Mouse (Mus musculus) cortical plate, adult 2 months (tissue): ENCODE results near the gene Zcchc24. TPM values are rescaled to one million over a fixed set of nuclear protein-coding genes. Genes with fewer than 3 reads are reported as not detected.

Experiments
- H3K27ac ChIP-seq: fragments of 200-500 bp; 2 replicates; pipeline ENCODE4 v1.5.1; 2012; ENCODE audit warnings: low read length, control low read depth, inconsistent platforms; ENCODE audit not compliant: insufficient read depth
- H3K4me1 ChIP-seq: fragments of 200-500 bp; 2 replicates; pipeline ENCODE4 v1.6.1; 2011; ENCODE audit warnings: low read length; ENCODE audit not compliant: control insufficient read depth, insufficient read depth
- H3K4me3 ChIP-seq: fragments of 200-500 bp; 2 replicates; pipeline ENCODE4 v1.5.1; 2011; ENCODE audit warnings: mild to moderate bottlenecking, low read length, control low read depth; ENCODE audit not compliant: insufficient read depth
- CTCF ChIP-seq: fragments of 200-500 bp; IDR thresholded peaks from 2 replicates; pipeline ENCODE4 v1.5.1; 2011; ENCODE audit warnings: mild to moderate bottlenecking, control low read depth, low read length; ENCODE audit not compliant: insufficient read depth; ENCODE audit errors: extremely low read depth
- POLR2A ChIP-seq: fragments of 200-500 bp; IDR thresholded peaks from 2 replicates; pipeline ENCODE4 v1.6.1; 2011; ENCODE audit warnings: mild to moderate bottlenecking, low read length, control low read depth; ENCODE audit not compliant: insufficient read depth; ENCODE audit errors: extremely low read depth
- polyA plus RNA-seq: library from polyadenylated mRNA; depleted of rRNA; stranded (reverse); fragments of >200 nt; gene quantifications from 2 replicates; pipeline ENCODE4 v1.2.3, GENCODE M21; 2012

Zcchc24 gene
- polyA plus RNA-seq, 1 experiment, result 52.1 TPM

DNA sequence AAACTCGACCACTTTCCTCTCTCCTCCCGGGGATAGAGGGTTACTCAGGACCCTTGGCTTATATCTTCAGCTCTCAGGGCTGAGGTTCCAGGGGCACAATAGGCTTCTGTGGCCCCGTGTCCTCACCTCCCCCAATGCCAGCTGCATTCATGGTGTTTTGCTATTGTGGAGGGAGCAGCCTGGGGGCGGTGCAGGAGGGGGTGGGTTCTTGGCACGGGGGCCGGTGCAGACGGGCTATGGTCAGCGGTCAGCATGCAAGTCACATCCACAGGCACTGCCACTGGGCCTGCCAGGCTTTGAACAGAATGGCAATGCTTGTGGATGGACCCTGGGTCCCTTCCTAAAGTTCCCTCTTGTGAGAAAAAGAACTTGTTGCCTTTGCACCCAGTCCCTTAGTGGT lies 2.9 kb downstream of the Zcchc24 start:
- Histone ChIP-seq H3K4me1 (no peaks in the 10 kb centered on the region), H3K4me3 (peak overlapping the region; percentile 35; the same call in 1 of the 2 replicates), H3K27ac (peak overlapping the region; percentile 82)
- TF ChIP-seq CTCF (no peak), POLR2A (0 out of 2 replicates have a peak, but pooled peaks have one; percentile 6)

DNA sequence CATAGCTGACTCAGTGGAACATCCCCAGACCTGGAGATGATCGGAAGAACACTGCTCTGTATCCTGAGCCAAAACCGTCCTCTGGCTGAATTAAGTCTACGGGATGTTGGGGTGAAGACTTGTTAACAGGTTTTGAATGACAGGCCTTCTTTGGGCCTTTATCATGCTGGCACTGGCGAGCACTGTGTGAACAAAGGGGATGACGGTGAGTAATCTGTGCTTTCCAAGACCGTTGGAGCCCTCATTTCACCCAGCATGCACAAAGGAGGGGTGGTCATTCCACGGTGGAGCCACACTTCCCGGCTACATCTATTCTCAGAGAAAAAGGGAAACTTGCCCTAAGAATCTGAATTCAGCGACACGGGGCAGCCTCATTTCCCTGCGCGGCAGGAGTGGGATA lies 3.7 kb downstream of the Zcchc24 start:
- H3K4me1 ChIP-seq, result no peaks in the 10 kb centered on the region
- TF ChIP-seq CTCF (no peak), POLR2A (no peak)
- peak overlapping the region; percentile 38 for H3K27ac ChIP-seq
- no peak overlapping the region for H3K4me3 ChIP-seq

DNA sequence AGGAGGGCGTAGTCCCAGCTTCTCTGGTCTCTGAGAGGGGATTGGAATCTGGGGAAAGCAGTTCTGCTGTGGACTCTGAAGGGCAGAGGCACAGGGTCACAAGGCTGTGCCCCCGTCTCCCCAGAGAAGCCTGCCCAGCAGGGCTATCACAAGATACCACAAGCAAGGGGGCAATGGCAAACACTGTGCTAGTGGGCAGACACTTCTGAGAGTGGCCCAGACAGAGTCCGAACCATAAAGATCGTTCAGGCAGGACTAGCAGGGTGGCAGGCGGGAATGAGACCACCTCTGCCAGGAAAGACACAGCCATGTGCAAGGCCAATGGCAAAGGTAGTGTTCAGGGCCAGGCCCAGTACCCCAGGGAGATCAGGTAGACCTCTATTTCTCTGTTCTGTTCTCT lies 7.7 kb downstream of the Zcchc24 start:
- H3K4me1 ChIP-seq, result no peaks in the 10 kb centered on the region
- no peak overlapping the region for H3K4me3 ChIP-seq
- TF ChIP-seq POLR2A (no peak), CTCF (no peak)
- no peak overlapping the region for H3K27ac ChIP-seq

DNA sequence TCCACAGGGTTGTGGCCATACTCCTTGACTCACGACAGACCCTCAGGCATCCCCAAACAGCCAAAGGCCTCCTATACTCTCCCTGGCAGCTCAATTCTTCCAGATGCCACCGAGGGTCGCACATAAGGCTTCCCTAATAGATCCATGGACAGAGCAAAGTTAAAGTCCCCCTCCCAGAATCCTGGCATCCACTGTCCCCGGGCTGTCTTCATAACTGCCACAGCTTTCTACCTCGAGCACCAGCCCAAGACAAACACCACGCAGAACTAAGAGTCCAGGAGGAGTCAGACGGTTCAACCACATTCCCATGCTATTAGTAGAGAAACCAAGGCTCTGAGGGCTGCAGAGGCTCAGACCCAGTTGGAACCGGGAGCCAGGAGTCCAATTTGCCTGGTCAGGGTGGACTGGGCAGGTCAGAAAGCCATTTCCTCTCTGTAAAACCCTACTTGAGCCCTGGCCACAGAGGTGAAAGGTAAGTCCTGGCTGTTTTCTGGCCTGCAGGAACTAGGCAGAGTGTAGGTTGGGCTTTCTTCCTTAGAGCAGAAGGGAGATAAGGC lies 8.8 kb downstream of the Zcchc24 start:
- H3K4me3 ChIP-seq, result no peak overlapping the region
- no peaks in the 10 kb centered on the region for H3K4me1 ChIP-seq
- H3K27ac ChIP-seq, result no peak overlapping the region
- no peak for TF ChIP-seq CTCF
- no peak for TF ChIP-seq POLR2A

DNA sequence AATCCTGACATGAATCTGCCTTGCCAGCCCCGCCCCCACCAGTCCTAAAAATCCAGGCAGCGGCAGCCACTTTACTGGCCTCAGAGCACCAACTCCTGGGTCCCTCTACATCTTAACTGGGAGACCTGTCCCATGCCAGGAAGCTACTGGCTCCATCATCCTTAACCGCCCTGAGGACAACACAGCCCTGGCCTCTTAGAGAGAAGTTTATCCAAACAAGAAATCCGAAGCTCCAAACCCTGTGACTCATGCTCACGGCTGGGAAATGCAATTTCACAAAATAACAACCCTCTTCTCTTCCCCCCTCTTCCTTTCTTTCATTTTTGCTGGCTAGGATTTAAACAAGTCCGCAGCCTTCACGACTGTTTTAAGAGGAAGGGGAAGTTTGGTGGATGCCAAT lies 9.3 kb downstream of the Zcchc24 start:
- no peak overlapping the region for H3K4me3 ChIP-seq
- no peak overlapping the region for H3K27ac ChIP-seq
- TF ChIP-seq CTCF, result no peak
- TF ChIP-seq POLR2A, result no peak

DNA sequence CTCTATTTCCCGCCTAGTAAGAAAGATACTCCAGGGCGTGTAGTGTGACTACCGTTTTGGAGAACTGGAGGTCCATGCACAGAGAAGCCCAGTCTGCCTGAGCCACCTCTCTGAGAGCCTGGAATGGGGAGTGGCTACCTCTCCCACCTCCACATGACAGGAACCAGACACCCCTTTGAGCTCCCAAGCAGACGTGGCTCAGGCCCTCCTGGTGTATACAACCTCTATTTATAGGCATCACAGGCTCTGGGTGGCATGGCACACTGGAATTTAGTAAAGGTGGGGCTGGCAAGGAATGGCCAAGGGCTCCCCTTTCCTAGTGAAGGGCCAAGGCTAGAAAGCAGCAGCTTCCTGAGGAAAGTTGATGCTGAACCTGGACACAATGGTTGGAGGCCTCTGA lies 10.9 kb downstream of the Zcchc24 start:
- no peak overlapping the region for H3K27ac ChIP-seq
- TF ChIP-seq POLR2A (no peak), CTCF (no peak)
- H3K4me1 ChIP-seq, result no peaks in the 10 kb centered on the region
- no peak overlapping the region for H3K4me3 ChIP-seq

More for the DNA sequence above, 9.3 kb downstream of the Zcchc24 start:
- no peaks in the 10 kb centered on the region for H3K4me1 ChIP-seq

DNA sequence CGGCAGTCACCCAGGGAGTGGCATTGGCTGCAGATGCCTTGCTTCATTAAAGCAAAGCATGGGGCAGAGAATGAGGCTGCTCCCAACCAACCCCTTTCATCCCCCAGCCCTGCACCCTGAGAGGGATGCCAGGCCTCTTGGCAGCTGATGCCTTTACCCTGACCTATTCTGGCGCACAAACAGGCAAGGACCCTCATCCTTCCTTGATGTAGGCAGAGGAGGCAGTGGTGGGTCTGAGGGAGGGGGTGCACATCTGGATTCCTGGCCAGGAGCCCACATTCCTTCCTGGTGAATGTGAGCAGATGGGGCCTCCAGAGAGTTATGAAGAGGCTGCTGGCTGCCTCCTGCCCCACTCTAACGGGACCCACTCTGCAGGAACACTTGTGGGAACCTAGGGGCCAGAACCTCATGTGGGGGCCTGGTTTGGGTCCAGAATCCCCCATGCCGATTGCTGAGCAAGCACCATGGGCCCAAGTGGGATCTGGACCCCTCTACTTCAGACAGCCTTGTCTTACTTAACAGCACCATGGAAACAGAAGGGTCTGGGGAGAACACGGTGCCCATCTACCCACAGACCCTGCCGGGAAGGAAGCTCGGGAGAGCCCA lies 12.4 kb downstream of the Zcchc24 start:
- TF ChIP-seq POLR2A (no peak), CTCF (no peak)
- Histone ChIP-seq H3K27ac (no peak overlapping the region), H3K4me1 (no peaks in the 10 kb centered on the region), H3K4me3 (no peak overlapping the region)

DNA sequence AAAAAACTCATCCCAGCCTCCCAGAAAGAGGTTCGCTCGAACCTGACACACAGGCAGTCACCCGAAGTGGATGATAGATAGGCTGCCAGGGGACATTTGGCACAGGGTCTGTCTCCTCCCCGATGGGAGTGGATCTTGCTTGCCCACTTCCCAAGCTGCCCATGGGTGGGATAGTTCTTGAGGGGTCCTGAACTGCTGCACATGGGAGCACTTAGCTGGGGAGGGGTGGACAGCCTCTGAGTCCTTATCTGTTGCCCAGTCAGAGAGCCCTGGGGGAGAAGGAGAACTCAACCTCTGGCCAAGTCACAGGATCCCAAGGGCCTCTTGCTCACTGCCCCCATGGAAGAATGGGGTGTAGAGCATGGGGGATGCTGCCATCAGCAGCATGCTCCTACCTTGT lies 13.3 kb downstream of the Zcchc24 start:
- no peak overlapping the region for H3K4me3 ChIP-seq
- no peak overlapping the region for H3K27ac ChIP-seq
- TF ChIP-seq POLR2A (no peak), CTCF (no peak)
- no peaks in the 10 kb centered on the region for H3K4me1 ChIP-seq

DNA sequence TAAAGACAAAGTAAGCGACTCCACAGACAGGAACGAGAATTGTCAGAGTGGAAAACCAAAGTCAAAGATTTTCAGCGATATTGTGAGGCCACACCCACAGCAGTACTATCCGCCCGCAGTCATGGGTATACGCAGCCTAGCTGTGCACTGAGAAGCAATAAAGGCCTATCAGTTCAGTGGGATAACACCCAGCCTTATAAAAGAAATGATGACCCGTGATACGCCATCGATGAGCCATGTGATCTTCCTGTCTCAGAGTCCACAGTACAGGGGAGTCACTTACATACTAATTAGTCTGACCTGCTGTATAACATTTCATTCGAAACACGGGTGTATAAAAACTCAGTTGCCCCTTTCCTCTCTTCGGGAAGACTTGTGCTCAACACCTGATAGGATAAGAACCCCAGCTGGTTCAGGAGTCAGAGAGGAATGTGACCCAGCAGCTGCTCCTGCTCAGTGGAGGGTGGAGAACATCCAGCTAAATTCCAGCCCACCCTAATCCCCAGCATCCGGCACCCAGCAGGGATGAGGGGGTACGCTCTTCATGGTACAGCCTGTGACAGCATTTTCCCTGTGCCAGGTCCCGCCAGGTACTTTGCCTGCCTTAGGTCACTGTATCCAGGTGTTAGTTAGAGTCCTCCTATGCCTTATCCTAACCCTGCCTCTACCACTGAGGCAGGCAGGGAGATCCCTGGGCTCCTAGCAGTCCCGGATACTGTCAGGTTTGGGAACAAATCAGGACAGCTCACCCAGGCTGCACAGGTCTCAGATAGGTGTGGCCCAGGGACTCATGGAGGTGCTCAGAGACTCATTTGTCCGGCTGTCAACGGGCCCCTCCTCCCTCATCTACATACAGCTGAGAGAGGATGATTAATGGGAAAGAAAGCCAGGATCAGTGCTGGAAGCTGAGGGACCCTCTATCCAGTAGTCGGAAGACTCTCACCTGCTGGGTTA lies 14.0 kb downstream of the Zcchc24 start:
- TF ChIP-seq CTCF, result no peak
- H3K27ac ChIP-seq, result no peak overlapping the region
- no peaks in the 10 kb centered on the region for H3K4me1 ChIP-seq
- H3K4me3 ChIP-seq, result no peak overlapping the region
